Mouse (Mus musculus) kidney, postnatal 0 days (tissue): ENCODE data around the gene Fcgr4. TPM values are rescaled to one million over a fixed set of nuclear protein-coding genes. Genes with fewer than 3 reads are reported as not detected.
"Not testable (repeated sequence)": the region's sequence is repeated elsewhere in the genome, so short reads cannot be mapped to it uniquely, and the experiment has no call there.

ENCODE experiments used
- ATAC-seq: fragments of 200-750 bp; cut with Nextera tagmentation; replicated peaks from 2 replicates; pipeline ENCODE4 v1.8.0; 2017; ENCODE audit warnings: low read depth, moderate number of reproducible peaks, moderate TSS enrichment, moderate library complexity; ENCODE audit not compliant: low FRiP score
- DNase-seq: peaks from one replicate; pipeline ENCODE4 v3.0.0-alpha.2; 2016; ENCODE audit warnings: low spot score
- H3K27ac ChIP-seq: fragments of 300-500 bp; sonication (generic); 2 replicates; pipeline ENCODE4 v1.5.1; 2014; ENCODE audit warnings: mild to moderate bottlenecking
- H3K27me3 ChIP-seq: fragments of 300-500 bp; sonication (generic); 2 replicates; pipeline ENCODE4 v1.6.1; 2014; ENCODE audit warnings: low read length, mixed read lengths; ENCODE audit not compliant: insufficient read depth
- H3K36me3 ChIP-seq: fragments of 300-500 bp; sonication (generic); 2 replicates; pipeline ENCODE4 v1.6.1; 2014; ENCODE audit warnings: low read length, mixed read lengths; ENCODE audit not compliant: insufficient read depth
- H3K4me1 ChIP-seq: fragments of 300-500 bp; sonication (generic); replicated peaks from 2 replicates; pipeline ENCODE4 v1.6.1; 2014; ENCODE audit warnings: antibody characterized with exemption, low read length, mixed read lengths; ENCODE audit not compliant: insufficient read depth
- H3K4me2 ChIP-seq: fragments of 300-500 bp; sonication (generic); 2 replicates; pipeline ENCODE4 v1.6.1; 2014; ENCODE audit warnings: mild to moderate bottlenecking, low read length, moderate library complexity, mixed read lengths
- H3K4me3 ChIP-seq: fragments of 300-500 bp; sonication (generic); replicated peaks from 2 replicates; pipeline ENCODE4 v1.5.1; 2014; ENCODE audit warnings: low read depth, low read length
- H3K9ac ChIP-seq: fragments of 300-500 bp; sonication (generic); 2 replicates; pipeline ENCODE4 v1.6.1; 2014; ENCODE audit warnings: low read depth, low read length
- H3K9me3 ChIP-seq: fragments of 300-500 bp; sonication (generic); replicated peaks from 2 replicates; pipeline ENCODE4 v1.6.1; 2016; ENCODE audit warnings: low read length, inconsistent platforms, mixed read lengths
- CTCF ChIP-seq: IDR thresholded peaks from 2 replicates; pipeline ENCODE4 v1.5.1; 2016; ENCODE audit warnings: antibody characterized with exemption, low read depth, mild to moderate bottlenecking, moderate library complexity
- WGBS: fragments of 180-500 bp; shearing (Covaris S2); extraction: QIAGEN DNeasy Blood & Tissue Kit; methylation state at CpG from one replicate; pipeline ENCODE4 v1.1.7; 2014; 5-methylcytosine and 5-hydroxymethylcytosine counted together
- polyA plus RNA-seq: library from polyadenylated mRNA; unstranded; fragments of >200 nt; fragmentation: Nextera tagmentation; extraction: Ambion mirVana; gene quantifications from 2 replicates; pipeline ENCODE4 v1.2.1, GENCODE M21; 2015

The Fcgr4 gene
- polyA plus RNA-seq, 1 experiment from 2014 or later: 2.3 TPM

- WGBS: 80% methylated on average over 6 of the region's 6 CpGs
These were observed 34.6 kb downstream of the Fcgr4 start for GRCm38 (mm10) chr1:171053305-171053704.

GRCm38 (mm10) chr1:171057253-171057652 is 38.5 kb downstream of the Fcgr4 start:
- no peak overlapping the region for H3K9ac ChIP-seq
- H3K4me3 ChIP-seq: no peak overlapping the region
- DNase-seq (no peak), ATAC-seq (no peak)
- no peaks in the 10 kb centered on the region for H3K36me3 ChIP-seq
- no peaks in the 10 kb centered on the region for H3K9me3 ChIP-seq
- no peak for TF ChIP-seq CTCF
- no peaks in the 10 kb centered on the region for H3K27me3 ChIP-seq
- H3K4me1 ChIP-seq: no peaks in the 10 kb centered on the region
- 79% methylated on average over 5 of the region's 5 CpGs for WGBS
- no peak overlapping the region for H3K27ac ChIP-seq
- no peak overlapping the region for H3K4me2 ChIP-seq

More at GRCm38 (mm10) chr1:171053305-171053704, 34.6 kb downstream of the Fcgr4 start:
- no peak for TF ChIP-seq CTCF
- H3K27ac ChIP-seq: no peak overlapping the region
- H3K36me3 ChIP-seq: no peaks in the 10 kb centered on the region
- H3K4me3 ChIP-seq: no peak overlapping the region
- no peaks in the 10 kb centered on the region for H3K27me3 ChIP-seq
- DNase-seq (no peak), ATAC-seq (no peak)
- no peaks in the 10 kb centered on the region for H3K4me1 ChIP-seq
- no peak overlapping the region for H3K4me2 ChIP-seq
- no peaks in the 10 kb centered on the region for H3K9me3 ChIP-seq
- H3K9ac ChIP-seq: no peak overlapping the region

GRCm38 (mm10) chr1:171059203-171059602 is 40.5 kb downstream of the Fcgr4 start:
- 73% methylated on average over 2 of the region's 2 CpGs for WGBS
- no peak for ATAC-seq
- no peak overlapping the region for H3K4me3 ChIP-seq
- no peaks in the 10 kb centered on the region for H3K36me3 ChIP-seq
- no peak overlapping the region for H3K9ac ChIP-seq
- no peak overlapping the region for H3K4me2 ChIP-seq
- no peaks in the 10 kb centered on the region for H3K9me3 ChIP-seq
- no peak for TF ChIP-seq CTCF
- DNase-seq: no peak
- H3K4me1 ChIP-seq: no peaks in the 10 kb centered on the region
- no peaks in the 10 kb centered on the region for H3K27me3 ChIP-seq
- H3K27ac ChIP-seq: no peak overlapping the region

GRCm38 (mm10) chr1:171060392-171060791 is 41.7 kb downstream of the Fcgr4 start:
- Histone ChIP-seq H3K9ac (no peak overlapping the region), H3K36me3 (no peaks in the 10 kb centered on the region), H3K4me1 (0 out of 2 replicates have a peak, but pooled peaks cover 4% of the 10 kb centered on the region), H3K27ac (no peak overlapping the region), H3K9me3 (no peaks in the 10 kb centered on the region), H3K27me3 (peaks cover 4% of the 10 kb centered on the region; the same call in 1 of the 2 replicates), H3K4me3 (no peak overlapping the region), H3K4me2 (no peak overlapping the region)
- WGBS: 41% methylated on average over 10 of the region's 10 CpGs
- no peak for DNase-seq
- no peak for TF ChIP-seq CTCF
- ATAC-seq: no peak

- H3K4me1 ChIP-seq: 0 out of 2 replicates have a peak, but pooled peaks cover 4% of the 10 kb centered on the region
- ATAC-seq: no peak
- no peak overlapping the region for H3K9ac ChIP-seq
- no peaks in the 10 kb centered on the region for H3K36me3 ChIP-seq
- DNase-seq: no peak
- H3K4me2 ChIP-seq: no peak overlapping the region
- H3K27ac ChIP-seq: no peak overlapping the region
- no peaks in the 10 kb centered on the region for H3K9me3 ChIP-seq
- TF ChIP-seq CTCF: no peak
- H3K27me3 ChIP-seq: peaks cover 8% of the 10 kb centered on the region
- H3K4me3 ChIP-seq: no peak overlapping the region
- WGBS: 87% methylated on average over 3 of the region's 3 CpGs
These were observed 42.8 kb downstream of the Fcgr4 start for GRCm38 (mm10) chr1:171061566-171061965.

GRCm38 (mm10) chr1:171063569-171064490 is 45.1 kb downstream of the Fcgr4 start:
- not testable (repeated sequence) for H3K9ac ChIP-seq, H3K27ac ChIP-seq, DNase-seq, H3K36me3 ChIP-seq, H3K9me3 ChIP-seq, H3K4me1 ChIP-seq
- Histone ChIP-seq H3K27me3 (peaks cover 12% of the 10 kb centered on the region), H3K4me3 (peak overlapping the region; percentile 34), H3K4me2 (peak overlapping the region; percentile 47)
- WGBS: 9% methylated on average over 36 of the region's 61 CpGs
- ATAC-seq: peak; percentile 82
